Mouse (Mus musculus) kidney, postnatal 25 days (tissue): ENCODE measurements around the gene Kmt2e.

Source experiments
- DNase-seq, 2 experiments: peaks; one replicate each; pipeline ENCODE4 v3.0.0; 2021; ENCODE audit warnings: mixed read lengths in 2 of 2

Gene Kmt2e

GRCm38 (mm10) chr5:23433720-23434597, at the start of gene Kmt2e:
Gene Kmt2e, plus strand, starts transcription at chr5:23434441.
- peak; percentile 93 to 96 for DNase-seq

GRCm38 (mm10) chr5:23385136-23385535, 49.1 kb upstream of the Kmt2e start:
- peak; percentile 57 to 58 for DNase-seq

GRCm38 (mm10) chr5:23385763-23386217, 48.5 kb upstream of the Kmt2e start:
- no peak for DNase-seq

- DNase-seq = peak; percentile 84 to 94
Observed at GRCm38 (mm10) chr5:23386562-23387312, 47.5 kb upstream of the Kmt2e start.

GRCm38 (mm10) chr5:23387313-23387666, 47.0 kb upstream of the Kmt2e start:
- no peak for DNase-seq

GRCm38 (mm10) chr5:23388091-23388490, 46.1 kb upstream of the Kmt2e start:
- DNase-seq = no peak

GRCm38 (mm10) chr5:23389601-23390305, 44.5 kb upstream of the Kmt2e start:
- DNase-seq = no peak

- no peak for DNase-seq
Observed at GRCm38 (mm10) chr5:23391714-23392113, 42.5 kb upstream of the Kmt2e start.

- DNase-seq = no peak
Observed at GRCm38 (mm10) chr5:23393870-23394269, 40.4 kb upstream of the Kmt2e start.

- DNase-seq = peak in 1 of 2 experiments; percentile 55
Observed at GRCm38 (mm10) chr5:23394366-23395145, 39.7 kb upstream of the Kmt2e start.

GRCm38 (mm10) chr5:23395721-23396120, 38.5 kb upstream of the Kmt2e start:
- DNase-seq = no peak

GRCm38 (mm10) chr5:23396756-23397155, 37.5 kb upstream of the Kmt2e start:
- DNase-seq = peak; percentile 55 to 77

GRCm38 (mm10) chr5:23400156-23400555, 34.1 kb upstream of the Kmt2e start:
- DNase-seq = no peak

- no peak for DNase-seq
Observed at GRCm38 (mm10) chr5:23400868-23401267, 33.4 kb upstream of the Kmt2e start.

- DNase-seq = no peak
Observed at GRCm38 (mm10) chr5:23401368-23401767, 32.9 kb upstream of the Kmt2e start.

GRCm38 (mm10) chr5:23401999-23402398, 32.2 kb upstream of the Kmt2e start:
- no peak for DNase-seq

- peak in 1 of 2 experiments; percentile 43 for DNase-seq
Observed at GRCm38 (mm10) chr5:23403161-23403560, 31.1 kb upstream of the Kmt2e start.

- no peak for DNase-seq
Observed at GRCm38 (mm10) chr5:23405666-23406404, 28.4 kb upstream of the Kmt2e start.

GRCm38 (mm10) chr5:23406405-23406745, 27.9 kb upstream of the Kmt2e start:
- DNase-seq = no peak

- DNase-seq = peak in 1 of 2 experiments; percentile 49
Observed at GRCm38 (mm10) chr5:23408106-23408505, 26.1 kb upstream of the Kmt2e start.

GRCm38 (mm10) chr5:23410040-23410717, 24.1 kb upstream of the Kmt2e start:
- peak; percentile 60 to 75 for DNase-seq
